Mouse (Mus musculus) MEL (cell line): Measurements from ENCODE around the gene Zswim4.

Experiments used
- BHLHE40 ChIP-seq: IDR thresholded peaks from 2 replicates; pipeline ENCODE4 v1.6.1; 2012; ENCODE audit warnings: low read depth, mild to moderate bottlenecking, inconsistent platforms, low read length, improper control_type of control experiment, borderline replicate concordance
- CHD1 ChIP-seq: IDR thresholded peaks from 2 replicates; pipeline ENCODE4 v1.6.1; 2012; ENCODE audit warnings: low read depth, mild to moderate bottlenecking, inconsistent platforms, low read length, improper control_type of control experiment
- CHD2 ChIP-seq: IDR thresholded peaks from 2 replicates; pipeline ENCODE4 v1.6.1; 2011; ENCODE audit warnings: low read length, improper control_type of control experiment
- CTCF ChIP-seq, 3 experiments: IDR thresholded peaks in 2 of 3; conservative IDR thresholded peaks in 1 of 3; 2 replicates each; pipeline ENCODE4 v1.5.1; 2011 to 2012; ENCODE audit warnings: low read length in 3 of 3, low read depth in 2 of 3, mild to moderate bottlenecking in 2 of 3, improper control_type of control experiment in 1 of 3, inconsistent platforms in 1 of 3, mixed read lengths in 1 of 3, moderate library complexity in 1 of 3; ENCODE audit not compliant: control insufficient read depth in 1 of 3, insufficient read depth in 1 of 3, poor library complexity in 1 of 3, severe bottlenecking in 1 of 3
- HCFC1 ChIP-seq: IDR thresholded peaks from 2 replicates; pipeline ENCODE4 v1.6.1; 2012; ENCODE audit warnings: low read depth, mild to moderate bottlenecking, inconsistent platforms, low read length, improper control_type of control experiment, moderate library complexity
- JUND ChIP-seq: IDR thresholded peaks from 2 replicates; pipeline ENCODE4 v1.6.1; 2011; ENCODE audit warnings: low read depth, mild to moderate bottlenecking, improper control_type of control experiment, low read length
- KAT2A ChIP-seq: conservative IDR thresholded peaks from 2 replicates; pipeline ENCODE4 v1.6.1; 2012; ENCODE audit warnings: low read depth, low read length, improper control_type of control experiment, inconsistent platforms
- MAX ChIP-seq: IDR thresholded peaks from 2 replicates; pipeline ENCODE4 v1.6.1; 2011; ENCODE audit warnings: low read length, improper control_type of control experiment
- POLR2A ChIP-seq, 2 experiments: IDR thresholded peaks; 2 replicates each; pipeline ENCODE4 v1.6.1; 2011 to 2012; ENCODE audit warnings: low read length in 2 of 2, mild to moderate bottlenecking in 2 of 2, control low read depth in 1 of 2, improper control_type of control experiment in 1 of 2, low read depth in 1 of 2, moderate library complexity in 1 of 2; ENCODE audit not compliant: control insufficient read depth in 1 of 2, insufficient read depth in 1 of 2, poor library complexity in 1 of 2
- SMC3 ChIP-seq: IDR thresholded peaks from 2 replicates; pipeline ENCODE4 v1.6.1; 2011; ENCODE audit warnings: low read depth, low read length, improper control_type of control experiment

GRCm38 (mm10) chr8:84179946-84180345 lies 56.9 kb downstream of the Zswim4 start:
- TF ChIP-seq CTCF (IDR thresholded peaks at IDR 0.05 in 2 of 3, conservative IDR thresholded peaks at IDR 0.05 in 1 of 3; ENCODE audit: control insufficient read depth in 1 of 3, insufficient read depth in 1 of 3, low read depth in 2 of 3, low read length in 3 of 3, poor library complexity in 1 of 3, severe bottlenecking in 1 of 3): no peak
- no peak for TF ChIP-seq HCFC1
- no peak for TF ChIP-seq CHD2
- TF ChIP-seq BHLHE40: no peak
- TF ChIP-seq MAX: no peak
- no peak for TF ChIP-seq JUND
- no peak for TF ChIP-seq POLR2A (IDR thresholded peaks at IDR 0.05; ENCODE audit: control insufficient read depth in 1 of 2, insufficient read depth in 1 of 2, low read depth in 1 of 2, low read length in 2 of 2, poor library complexity in 1 of 2)
- TF ChIP-seq SMC3: no peak
- no peak for TF ChIP-seq KAT2A
- no peak for TF ChIP-seq CHD1
